Mouse (Mus musculus): ENCODE results near the gene Gipc3. TPM values are rescaled to one million over a fixed set of nuclear protein-coding genes. Genes with fewer than 3 reads are reported as not detected.
A peak's percentile ranks its signal among the peaks of the same experiment; 100 is the strongest.

Gipc3 gene
- total RNA-seq, 1 experiment from 2014 or later, result 4.5 TPM

GRCm38 (mm10) chr10:81346453-81347067, 3.5 kb upstream of the Gipc3 start:
- peak; percentile 89 for DNase-seq

- no peak for DNase-seq
Measured at GRCm38 (mm10) chr10:81345162-81345534, 2.1 kb upstream of the Gipc3 start.

- peak; percentile 56 for DNase-seq
Measured at GRCm38 (mm10) chr10:81344421-81345161, 1.5 kb upstream of the Gipc3 start.

- DNase-seq, result peak; percentile 83
Measured at GRCm38 (mm10) chr10:81341333-81341949, 1.6 kb downstream of the Gipc3 start.

GRCm38 (mm10) chr10:81340551-81341332, 2.3 kb downstream of the Gipc3 start:
- DNase-seq, result no peak

- DNase-seq, result no peak
Measured at GRCm38 (mm10) chr10:81336558-81336957, 6.5 kb downstream of the Gipc3 start.

- no peak for DNase-seq
Measured at GRCm38 (mm10) chr10:81335393-81336340, 7.4 kb downstream of the Gipc3 start.

GRCm38 (mm10) chr10:81334324-81334723, 8.7 kb downstream of the Gipc3 start:
- no peak for DNase-seq

- no peak for DNase-seq
Measured at GRCm38 (mm10) chr10:81332277-81332676, 10.8 kb downstream of the Gipc3 start.

GRCm38 (mm10) chr10:81330007-81330406, 13.1 kb downstream of the Gipc3 start:
- DNase-seq, result no peak

- no peak for DNase-seq
Measured at GRCm38 (mm10) chr10:81329194-81329975, 13.7 kb downstream of the Gipc3 start.

GRCm38 (mm10) chr10:81328386-81328785, 14.7 kb downstream of the Gipc3 start, which contains the start of gene Tbxa2r:
Gene Tbxa2r, plus strand, starts transcription at chr10:81328731.
- DNase-seq, result peak; percentile 85

GRCm38 (mm10) chr10:81327959-81328358, 15.1 kb downstream of the Gipc3 start:
- peak; percentile 50 for DNase-seq

GRCm38 (mm10) chr10:81326858-81327257, 16.2 kb downstream of the Gipc3 start:
- DNase-seq, result peak; percentile 52

GRCm38 (mm10) chr10:81325781-81326180, 17.3 kb downstream of the Gipc3 start:
- no peak for DNase-seq

GRCm38 (mm10) chr10:81325176-81325575, 17.9 kb downstream of the Gipc3 start:
- no peak for DNase-seq

GRCm38 (mm10) chr10:81323791-81324530, 19.1 kb downstream of the Gipc3 start:
- no peak for DNase-seq

GRCm38 (mm10) chr10:81323141-81323775, 19.8 kb downstream of the Gipc3 start:
- DNase-seq, result no peak

GRCm38 (mm10) chr10:81322444-81322843, 20.6 kb downstream of the Gipc3 start:
- DNase-seq, result no peak

Data from adrenal gland, postnatal 25 days (tissue).